Mouse (Mus musculus) heart, postnatal 0 days (tissue): ENCODE data around the gene Zfp598. TPM values are rescaled to one million over a fixed set of nuclear protein-coding genes. Genes with fewer than 3 reads are reported as not detected.
A peak's percentile ranks its signal among the peaks of the same experiment; 100 is the strongest.

Experiments
- ATAC-seq: fragments of 200-750 bp; cut with Nextera tagmentation; 2 replicates; pipeline ENCODE4 v1.8.0; 2017; ENCODE audit warnings: low read depth, moderate number of reproducible peaks, moderate library complexity; ENCODE audit not compliant: insufficient read depth
- DNase-seq: peaks from one replicate; pipeline ENCODE4 v3.0.0-alpha.2; 2016; ENCODE audit warnings: low spot score
- H3K27ac ChIP-seq: fragments of 300-500 bp; sonication (generic); 2 replicates; pipeline ENCODE4 v1.5.1; 2014; ENCODE audit warnings: low read depth, mild to moderate bottlenecking
- H3K27me3 ChIP-seq: fragments of 300-500 bp; sonication (generic); 2 replicates; pipeline ENCODE4 v1.6.1; 2014; ENCODE audit warnings: low read length, mixed read lengths; ENCODE audit not compliant: control insufficient read depth, insufficient read depth
- H3K36me3 ChIP-seq: fragments of 300-500 bp; sonication (generic); replicated peaks from 2 replicates; pipeline ENCODE4 v1.6.1; 2014; ENCODE audit warnings: low read length, mixed read lengths; ENCODE audit not compliant: control insufficient read depth, insufficient read depth
- H3K4me1 ChIP-seq: fragments of 300-500 bp; sonication (generic); 2 replicates; pipeline ENCODE4 v1.6.1; 2014; ENCODE audit warnings: antibody characterized with exemption; ENCODE audit not compliant: control insufficient read depth, insufficient read depth
- H3K4me2 ChIP-seq: fragments of 300-500 bp; sonication (generic); 2 replicates; pipeline ENCODE4 v1.6.1; 2014; ENCODE audit warnings: low read depth, mild to moderate bottlenecking, low read length, moderate library complexity
- H3K4me3 ChIP-seq: fragments of 300-500 bp; sonication (generic); 2 replicates; pipeline ENCODE4 v1.5.1; 2014; ENCODE audit warnings: low read depth, low read length
- H3K9ac ChIP-seq: fragments of 300-500 bp; sonication (generic); replicated peaks from 2 replicates; pipeline ENCODE4 v1.6.1; 2014; ENCODE audit warnings: low read depth, low read length, mixed read lengths
- H3K9me3 ChIP-seq: fragments of 300-500 bp; sonication (generic); replicated peaks from 2 replicates; pipeline ENCODE4 v1.6.1; 2016; ENCODE audit warnings: low read length; ENCODE audit not compliant: control insufficient read depth
- CTCF ChIP-seq: IDR thresholded peaks from 2 replicates; pipeline ENCODE4 v1.5.1; 2016; ENCODE audit warnings: antibody characterized with exemption, control low read depth, low read depth
- EP300 ChIP-seq: IDR thresholded peaks from 2 replicates; pipeline ENCODE4 v1.6.1; 2016; ENCODE audit warnings: antibody characterized with exemption, low read depth
- WGBS: fragments of 180-500 bp; shearing (Covaris S2); extraction: QIAGEN DNeasy Blood & Tissue Kit; methylation state at CpG from one replicate; pipeline ENCODE4 v1.1.7; 2014; 5-methylcytosine and 5-hydroxymethylcytosine counted together
- polyA plus RNA-seq: library from polyadenylated mRNA; unstranded; fragments of >200 nt; fragmentation: Nextera tagmentation; extraction: Ambion mirVana; gene quantifications from 2 replicates; pipeline ENCODE4 v1.2.1, GENCODE M21; 2015
- total RNA-seq: library from RNA; depleted of rRNA; stranded (reverse); fragments of >200 nt; gene quantifications from 2 replicates; pipeline ENCODE4 v1.2.3, GENCODE M21; 2014; ENCODE audit warnings: low replicate concordance

Zfp598 gene
- total and polyA plus RNA-seq, 2 experiments from 2014 or later: 7.8 to 25.4 TPM

DNA sequence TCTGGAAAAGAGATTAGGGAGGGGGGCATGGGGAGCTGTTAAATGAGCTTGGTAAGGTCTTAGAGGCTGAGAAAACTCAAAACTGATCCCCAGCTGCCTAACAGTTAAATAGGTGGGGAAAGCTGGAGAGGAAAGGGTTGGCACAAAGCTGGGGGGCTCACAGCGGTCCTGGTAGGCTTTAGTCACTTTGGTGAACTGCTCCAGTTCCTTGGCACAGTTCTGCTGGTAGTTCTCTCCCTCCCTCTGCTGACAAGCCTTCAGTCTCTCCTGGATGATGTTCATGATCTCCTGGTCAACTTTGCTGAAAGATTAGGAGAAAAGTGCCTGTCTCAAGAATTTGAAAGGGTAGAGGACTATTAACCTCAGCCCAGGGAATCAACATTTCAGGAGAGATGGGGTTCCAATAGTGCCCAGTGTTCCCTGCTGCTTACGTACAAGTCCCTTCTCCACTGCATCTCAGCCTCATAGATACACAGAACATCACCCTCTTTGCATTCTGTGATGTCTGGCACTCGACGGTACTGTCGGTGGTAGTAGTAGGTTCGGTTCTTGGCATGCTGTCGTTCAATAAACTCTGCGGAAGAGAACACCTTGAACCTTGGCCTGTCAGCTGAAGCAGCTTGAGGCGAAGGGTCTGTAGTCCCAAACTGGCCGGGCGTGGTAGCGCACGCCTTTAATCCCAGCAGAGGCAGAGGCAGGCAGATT lies 52.9 kb downstream of the Zfp598 start:
- ATAC-seq: no peak
- Histone ChIP-seq H3K4me2 (peak overlapping the region; percentile 76), H3K9ac (0 out of 2 replicates have a peak overlapping the region, but pooled peaks have one; percentile 26), H3K27me3 (no peaks in the 10 kb centered on the region), H3K27ac (no peak overlapping the region), H3K4me3 (0 out of 2 replicates have a peak overlapping the region, but pooled peaks have one; percentile 91), H3K4me1 (peaks cover 21% of the 10 kb centered on the region; the same call in 1 of the 2 replicates), H3K9me3 (no peaks in the 10 kb centered on the region), H3K36me3 (peaks cover 16% of the 10 kb centered on the region)
- 31% methylated on average over 13 of the region's 13 CpGs for WGBS
- TF ChIP-seq EP300: no peak
- TF ChIP-seq CTCF: no peak
- no peak for DNase-seq

DNA sequence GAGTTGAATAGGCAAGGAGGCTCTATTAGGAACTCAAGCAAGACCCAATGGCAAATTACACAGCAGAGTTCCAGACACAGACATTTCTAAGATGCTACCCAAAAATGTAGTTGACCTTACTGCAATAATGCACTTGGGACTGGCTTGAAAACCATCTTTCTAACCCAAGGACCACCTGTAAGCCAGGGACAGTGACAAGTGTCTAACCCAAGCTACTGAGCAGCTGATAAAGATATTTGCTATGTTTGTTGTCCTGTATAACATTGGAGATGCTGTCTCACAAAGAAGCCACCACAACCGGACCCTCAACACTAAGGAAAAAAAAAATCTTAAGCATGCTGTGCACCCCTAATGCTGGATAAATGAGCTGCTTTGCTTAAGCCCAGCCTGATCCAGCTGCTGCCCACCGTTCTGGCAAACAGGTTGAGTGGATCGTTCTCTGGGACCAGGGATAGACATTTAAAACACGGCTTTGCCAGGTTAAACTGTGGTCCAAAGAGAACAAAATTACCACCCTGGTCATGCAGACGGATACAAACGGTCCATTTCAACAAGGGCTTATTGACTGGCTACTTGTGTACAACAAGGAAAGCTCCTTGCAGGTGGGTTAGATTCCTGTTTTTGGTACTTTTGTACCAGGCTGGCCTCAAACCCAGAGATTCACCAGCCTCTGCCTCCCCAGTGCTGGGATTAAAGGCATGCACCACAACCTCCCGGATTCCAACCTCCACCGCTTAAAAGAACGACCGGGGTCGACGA lies 53.8 kb downstream of the Zfp598 start:
- no peaks in the 10 kb centered on the region for H3K27me3 ChIP-seq
- peaks cover 27% of the 10 kb centered on the region; the same call in 1 of the 2 replicates for H3K4me1 ChIP-seq
- H3K9me3 ChIP-seq: no peaks in the 10 kb centered on the region
- under 1% methylated on average over 12 of the region's 12 CpGs for WGBS
- peak overlapping the region; percentile 93 for H3K9ac ChIP-seq
- TF ChIP-seq EP300: no peak
- peak overlapping the region; percentile 91 for H3K4me3 ChIP-seq
- DNase-seq (no peak), ATAC-seq (no peak)
- peak overlapping the region; percentile 95 for H3K27ac ChIP-seq
- peaks cover 16% of the 10 kb centered on the region for H3K36me3 ChIP-seq
- H3K4me2 ChIP-seq: peak overlapping the region; percentile 76

GRCm38 (mm10) chr17:24723881-24724180 lies 54.3 kb downstream of the Zfp598 start:
- H3K4me1 ChIP-seq: peaks cover 27% of the 10 kb centered on the region; the same call in 1 of the 2 replicates
- WGBS: 1% methylated on average over 15 of the region's 15 CpGs
- H3K27ac ChIP-seq: peak overlapping the region; percentile 95
- H3K4me2 ChIP-seq: peak overlapping the region; percentile 76
- no peaks in the 10 kb centered on the region for H3K9me3 ChIP-seq
- ATAC-seq (peak; percentile 7; the same call in 1 of the 2 replicates), DNase-seq (no peak)
- no peaks in the 10 kb centered on the region for H3K27me3 ChIP-seq
- TF ChIP-seq CTCF (no peak), EP300 (no peak)
- H3K4me3 ChIP-seq: peak overlapping the region; percentile 91
- peak overlapping the region; percentile 93 for H3K9ac ChIP-seq
- H3K36me3 ChIP-seq: peaks cover 16% of the 10 kb centered on the region

GRCm38 (mm10) chr17:24724184-24724583 lies 54.7 kb downstream of the Zfp598 start, which contains the start of gene Ndufb10:
TSS of gene Ndufb10 (minus strand) at chr17:24724478.
- TF ChIP-seq EP300 (no peak), CTCF (peak; percentile 95)
- H3K4me2 ChIP-seq: peak within 1 kb of the TSS; percentile 76
- peak; percentile 77 for ATAC-seq
- peak within 1 kb of the TSS; percentile 93 for H3K9ac ChIP-seq
- under 1% methylated on average over 30 of the region's 30 CpGs for WGBS
- peak; percentile 93 for DNase-seq
- peaks cover 16% of the 10 kb centered on the region for H3K36me3 ChIP-seq
- no peaks in the 10 kb centered on the region for H3K9me3 ChIP-seq
- peaks cover 27% of the 10 kb centered on the region; the same call in 1 of the 2 replicates for H3K4me1 ChIP-seq
- H3K27ac ChIP-seq: peak within 1 kb of the TSS; percentile 95
- no peaks in the 10 kb centered on the region for H3K27me3 ChIP-seq
- H3K4me3 ChIP-seq: peak within 1 kb of the TSS; percentile 91

- peaks cover 27% of the 10 kb centered on the region; the same call in 1 of the 2 replicates for H3K4me1 ChIP-seq
- no peak overlapping the region for H3K4me2 ChIP-seq
- no peak overlapping the region for H3K4me3 ChIP-seq
- ATAC-seq (no peak), DNase-seq (no peak)
- 72% methylated on average over 3 of the region's 3 CpGs for WGBS
- peaks cover 16% of the 10 kb centered on the region for H3K36me3 ChIP-seq
- no peak overlapping the region for H3K9ac ChIP-seq
- TF ChIP-seq CTCF: no peak
- TF ChIP-seq EP300: no peak
- H3K9me3 ChIP-seq: no peaks in the 10 kb centered on the region
- H3K27ac ChIP-seq: no peak overlapping the region
- H3K27me3 ChIP-seq: no peaks in the 10 kb centered on the region
These were observed 56.3 kb downstream of the Zfp598 start for GRCm38 (mm10) chr17:24725637-24726390.
